Mouse (Mus musculus): ENCODE measurements around the gene Slc4a5. TPM values are rescaled to one million over a fixed set of nuclear protein-coding genes. Genes with fewer than 3 reads are reported as not detected.

The Slc4a5 gene
- polyA plus RNA-seq, 1 experiment from 2014 or later: 0.46 TPM

- WGBS: 71% methylated on average over 6 of the region's 6 CpGs
- no peak overlapping the region for H3K4me2 ChIP-seq (ENCODE audit: low read length)
- no peaks in the 10 kb centered on the region for H3K9me3 ChIP-seq (ENCODE audit: control insufficient read depth, low read length)
- no peak overlapping the region for H3K4me3 ChIP-seq (ENCODE audit: low read depth, low read length)
- H3K4me1 ChIP-seq (replicated peaks; ENCODE audit: control insufficient read depth, insufficient read depth, low read length): 0 out of 2 replicates have a peak, but pooled peaks cover 2% of the 10 kb centered on the region
- H3K27me3 ChIP-seq (replicated peaks; ENCODE audit: control insufficient read depth, insufficient read depth, low read length): no peaks in the 10 kb centered on the region
- ATAC-seq (replicated peaks; ENCODE audit: low FRiP score, low TSS enrichment, low read depth): no peak
- no peak overlapping the region for H3K9ac ChIP-seq (ENCODE audit: low read length)
- no peaks in the 10 kb centered on the region for H3K36me3 ChIP-seq (ENCODE audit: control insufficient read depth, insufficient read depth, low read length)
- no peak for DNase-seq (ENCODE audit: low spot score)
- H3K27ac ChIP-seq (ENCODE audit: low read depth): no peak overlapping the region
These were observed 25.5 kb downstream of the Slc4a5 start for GRCm38 (mm10) chr6:83245134-83245533.

DNA sequence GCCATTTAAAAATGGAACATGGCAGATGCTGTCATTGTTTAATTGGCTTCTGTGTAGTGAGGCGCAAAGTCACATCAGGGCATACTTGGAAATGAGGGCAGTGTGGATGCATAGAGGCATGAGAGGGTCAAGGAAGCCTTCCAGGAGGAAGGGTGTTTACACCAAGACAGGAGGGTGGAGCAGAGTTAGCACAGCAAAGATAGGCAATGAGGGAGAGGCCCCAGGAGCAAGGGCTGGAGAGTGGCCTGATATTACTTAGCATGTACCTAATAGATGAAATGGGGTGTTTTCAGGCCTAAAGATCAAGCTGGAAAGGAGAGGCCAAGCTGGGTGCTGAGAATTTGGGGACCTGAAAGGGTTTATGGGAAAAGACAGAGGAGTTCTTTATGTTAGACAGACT lies 26.4 kb downstream of the Slc4a5 start:
- WGBS: 95% methylated on average over 1 of the region's 1 CpGs
- Histone ChIP-seq H3K9ac (ENCODE audit: low read length) (no peak overlapping the region), H3K4me2 (ENCODE audit: low read length) (no peak overlapping the region), H3K36me3 (ENCODE audit: control insufficient read depth, insufficient read depth, low read length) (no peaks in the 10 kb centered on the region), H3K4me3 (ENCODE audit: low read depth, low read length) (no peak overlapping the region), H3K9me3 (ENCODE audit: control insufficient read depth, low read length) (no peaks in the 10 kb centered on the region), H3K27me3 (replicated peaks; ENCODE audit: control insufficient read depth, insufficient read depth, low read length) (no peaks in the 10 kb centered on the region), H3K27ac (ENCODE audit: low read depth) (no peak overlapping the region), H3K4me1 (replicated peaks; ENCODE audit: control insufficient read depth, insufficient read depth, low read length) (0 out of 2 replicates have a peak, but pooled peaks cover 2% of the 10 kb centered on the region)
- no peak for ATAC-seq (replicated peaks; ENCODE audit: low FRiP score, low TSS enrichment, low read depth)
- no peak for DNase-seq (ENCODE audit: low spot score)

DNA sequence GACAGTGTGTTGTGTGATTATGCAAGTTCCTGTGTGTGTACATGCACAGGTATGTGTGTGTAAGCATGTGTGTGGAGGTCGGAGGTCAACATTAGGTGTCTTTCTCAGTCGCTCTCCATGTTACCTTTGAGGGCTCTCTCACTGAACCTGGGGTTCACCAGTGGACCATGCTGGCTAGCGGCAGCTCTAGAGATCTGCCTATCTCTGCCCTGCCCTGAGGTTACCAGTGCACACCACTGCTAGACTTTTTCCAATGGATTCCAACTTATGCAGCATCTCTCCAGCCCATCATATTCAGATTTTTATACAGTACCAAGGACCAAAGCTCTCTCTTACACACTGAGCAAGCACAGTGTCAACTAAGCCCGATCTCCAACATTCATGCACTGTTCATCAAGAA lies 27.1 kb downstream of the Slc4a5 start:
- H3K27me3 ChIP-seq (replicated peaks; ENCODE audit: control insufficient read depth, insufficient read depth, low read length): no peaks in the 10 kb centered on the region
- H3K36me3 ChIP-seq (ENCODE audit: control insufficient read depth, insufficient read depth, low read length): no peaks in the 10 kb centered on the region
- no peaks in the 10 kb centered on the region for H3K9me3 ChIP-seq (ENCODE audit: control insufficient read depth, low read length)
- H3K4me2 ChIP-seq (ENCODE audit: low read length): no peak overlapping the region
- no peak overlapping the region for H3K4me3 ChIP-seq (ENCODE audit: low read depth, low read length)
- ATAC-seq (replicated peaks; ENCODE audit: low FRiP score, low TSS enrichment, low read depth) (no peak), DNase-seq (ENCODE audit: low spot score) (no peak)
- 97% methylated on average over 4 of the region's 4 CpGs for WGBS
- H3K9ac ChIP-seq (ENCODE audit: low read length): no peak overlapping the region
- H3K27ac ChIP-seq (ENCODE audit: low read depth): no peak overlapping the region
- H3K4me1 ChIP-seq (replicated peaks; ENCODE audit: control insufficient read depth, insufficient read depth, low read length): 0 out of 2 replicates have a peak, but pooled peaks cover 2% of the 10 kb centered on the region

GRCm38 (mm10) chr6:83247153-83247552 lies 27.5 kb downstream of the Slc4a5 start:
- Histone ChIP-seq H3K36me3 (ENCODE audit: control insufficient read depth, insufficient read depth, low read length) (no peaks in the 10 kb centered on the region), H3K4me1 (replicated peaks; ENCODE audit: control insufficient read depth, insufficient read depth, low read length) (0 out of 2 replicates have a peak, but pooled peaks cover 2% of the 10 kb centered on the region), H3K4me3 (ENCODE audit: low read depth, low read length) (no peak overlapping the region), H3K27me3 (replicated peaks; ENCODE audit: control insufficient read depth, insufficient read depth, low read length) (no peaks in the 10 kb centered on the region), H3K27ac (ENCODE audit: low read depth) (no peak overlapping the region), H3K9me3 (ENCODE audit: control insufficient read depth, low read length) (no peaks in the 10 kb centered on the region), H3K9ac (ENCODE audit: low read length) (no peak overlapping the region), H3K4me2 (ENCODE audit: low read length) (no peak overlapping the region)
- ATAC-seq (replicated peaks; ENCODE audit: low FRiP score, low TSS enrichment, low read depth) (no peak), DNase-seq (ENCODE audit: low spot score) (no peak)
- 89% methylated on average over 2 of the region's 2 CpGs for WGBS

DNA sequence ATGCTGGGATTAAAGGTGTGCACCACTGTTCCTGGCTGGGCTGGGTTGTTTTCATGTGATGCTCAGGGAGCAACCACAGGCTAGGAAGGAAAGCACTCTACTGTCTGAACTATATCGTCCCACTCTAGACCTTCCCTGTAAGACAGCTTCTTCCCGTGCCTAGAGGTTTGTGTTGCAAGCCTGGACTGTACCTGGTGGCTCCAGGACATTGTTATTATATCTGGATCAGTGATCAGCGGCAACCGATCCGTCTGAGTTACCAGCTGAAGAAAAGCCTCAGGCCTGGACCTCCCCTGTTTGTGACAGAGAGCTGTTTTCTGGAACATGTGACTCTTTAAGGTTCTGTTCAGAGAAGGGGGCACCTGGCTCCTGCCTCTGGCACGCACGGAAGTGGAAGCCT lies 34.6 kb downstream of the Slc4a5 start:
- no peak overlapping the region for H3K27ac ChIP-seq (ENCODE audit: low read depth)

DNA sequence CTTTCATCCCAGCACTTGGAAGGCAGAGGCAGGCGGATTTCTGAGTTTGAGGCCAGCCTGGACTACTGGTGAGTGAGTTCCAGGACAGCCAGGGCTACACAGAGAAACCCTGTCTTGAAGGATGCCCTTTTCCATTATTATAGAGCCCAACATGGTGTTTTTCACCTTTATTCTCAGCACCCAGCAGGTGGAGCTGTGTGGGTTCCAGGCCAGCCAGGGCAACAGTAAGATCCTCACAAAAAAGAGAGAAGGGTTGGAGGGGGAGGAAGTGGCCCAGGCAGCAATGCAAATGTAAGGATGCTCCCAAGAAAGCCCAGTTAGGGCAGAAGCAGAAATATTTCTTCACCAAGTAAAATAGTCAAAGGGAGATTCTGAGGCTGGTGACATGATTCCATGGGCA lies 44.9 kb downstream of the Slc4a5 start:
- H3K4me3 ChIP-seq (ENCODE audit: low read depth, low read length): no peak overlapping the region
- no peak for DNase-seq (ENCODE audit: low spot score)
- no peaks in the 10 kb centered on the region for H3K36me3 ChIP-seq (ENCODE audit: control insufficient read depth, insufficient read depth, low read length)
- no peak overlapping the region for H3K9ac ChIP-seq (ENCODE audit: low read length)
- no peaks in the 10 kb centered on the region for H3K9me3 ChIP-seq (ENCODE audit: control insufficient read depth, low read length)
- H3K4me2 ChIP-seq (ENCODE audit: low read length): no peak overlapping the region
- WGBS: 96% methylated on average over 1 of the region's 1 CpGs
- ATAC-seq (replicated peaks; ENCODE audit: low FRiP score, low TSS enrichment, low read depth): no peak
- H3K4me1 ChIP-seq (replicated peaks; ENCODE audit: control insufficient read depth, insufficient read depth, low read length): peaks cover 4% of the 10 kb centered on the region; the same call in 1 of the 2 replicates
- no peak overlapping the region for H3K27ac ChIP-seq (ENCODE audit: low read depth)
- H3K27me3 ChIP-seq (replicated peaks; ENCODE audit: control insufficient read depth, insufficient read depth, low read length): no peaks in the 10 kb centered on the region

More for the DNA sequence above, 34.6 kb downstream of the Slc4a5 start:
- ATAC-seq (replicated peaks; ENCODE audit: low FRiP score, low TSS enrichment, low read depth) (no peak), DNase-seq (ENCODE audit: low spot score) (no peak)
- 76% methylated on average over 7 of the region's 7 CpGs for WGBS
- Histone ChIP-seq H3K4me1 (replicated peaks; ENCODE audit: control insufficient read depth, insufficient read depth, low read length) (no peaks in the 10 kb centered on the region), H3K9me3 (ENCODE audit: control insufficient read depth, low read length) (no peaks in the 10 kb centered on the region), H3K36me3 (ENCODE audit: control insufficient read depth, insufficient read depth, low read length) (no peaks in the 10 kb centered on the region), H3K4me2 (ENCODE audit: low read length) (no peak overlapping the region), H3K27me3 (replicated peaks; ENCODE audit: control insufficient read depth, insufficient read depth, low read length) (no peaks in the 10 kb centered on the region), H3K4me3 (ENCODE audit: low read depth, low read length) (no peak overlapping the region), H3K9ac (ENCODE audit: low read length) (no peak overlapping the region)

DNA sequence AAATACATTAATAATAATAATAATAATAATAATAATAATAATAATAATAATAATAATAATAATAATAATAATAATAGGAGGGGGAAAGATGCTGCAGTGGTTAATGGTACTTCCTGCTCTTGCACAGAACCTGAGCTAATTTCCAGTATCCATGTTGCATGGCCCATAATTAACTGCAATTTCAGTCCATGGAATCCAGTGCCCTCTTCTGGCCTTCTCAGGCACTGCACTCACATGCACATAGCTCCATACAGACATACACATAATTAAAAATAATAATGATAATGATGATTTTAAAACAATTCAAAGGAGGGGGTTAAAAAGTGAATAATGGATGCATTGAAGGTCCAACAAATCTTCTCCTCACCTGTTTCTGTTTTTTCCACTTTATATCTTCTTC lies 45.6 kb downstream of the Slc4a5 start:
- Histone ChIP-seq H3K27ac (ENCODE audit: low read depth) (no peak overlapping the region), H3K4me1 (replicated peaks; ENCODE audit: control insufficient read depth, insufficient read depth, low read length) (peaks cover 4% of the 10 kb centered on the region; the same call in 1 of the 2 replicates), H3K4me3 (ENCODE audit: low read depth, low read length) (no peak overlapping the region), H3K9ac (ENCODE audit: low read length) (no peak overlapping the region), H3K9me3 (ENCODE audit: control insufficient read depth, low read length) (no peaks in the 10 kb centered on the region), H3K4me2 (ENCODE audit: low read length) (no peak overlapping the region), H3K36me3 (ENCODE audit: control insufficient read depth, insufficient read depth, low read length) (no peaks in the 10 kb centered on the region), H3K27me3 (replicated peaks; ENCODE audit: control insufficient read depth, insufficient read depth, low read length) (no peaks in the 10 kb centered on the region)
- no peak for ATAC-seq (replicated peaks; ENCODE audit: low FRiP score, low TSS enrichment, low read depth)
- no peak for DNase-seq (ENCODE audit: low spot score)

DNA sequence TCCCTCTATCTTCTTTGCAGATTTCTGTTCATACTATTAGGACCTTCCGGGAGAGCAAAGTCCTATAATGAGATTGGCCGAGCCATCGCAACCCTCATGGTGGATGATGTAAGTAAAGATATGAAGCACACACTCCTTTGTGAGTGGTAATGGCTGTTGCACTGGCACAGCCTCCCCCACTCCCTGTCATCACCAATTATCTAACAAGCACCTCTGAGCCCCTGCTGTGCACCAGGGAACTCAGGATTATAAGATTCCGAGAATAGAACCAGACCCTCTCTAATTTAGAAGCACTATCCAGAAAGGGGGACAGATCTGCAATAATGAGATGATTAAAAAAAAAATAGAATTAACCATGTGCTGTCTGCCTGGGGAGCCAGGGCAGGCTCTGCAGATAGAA lies 46.0 kb downstream of the Slc4a5 start:
- WGBS: 87% methylated on average over 4 of the region's 4 CpGs
- no peaks in the 10 kb centered on the region for H3K9me3 ChIP-seq (ENCODE audit: control insufficient read depth, low read length)

DNA sequence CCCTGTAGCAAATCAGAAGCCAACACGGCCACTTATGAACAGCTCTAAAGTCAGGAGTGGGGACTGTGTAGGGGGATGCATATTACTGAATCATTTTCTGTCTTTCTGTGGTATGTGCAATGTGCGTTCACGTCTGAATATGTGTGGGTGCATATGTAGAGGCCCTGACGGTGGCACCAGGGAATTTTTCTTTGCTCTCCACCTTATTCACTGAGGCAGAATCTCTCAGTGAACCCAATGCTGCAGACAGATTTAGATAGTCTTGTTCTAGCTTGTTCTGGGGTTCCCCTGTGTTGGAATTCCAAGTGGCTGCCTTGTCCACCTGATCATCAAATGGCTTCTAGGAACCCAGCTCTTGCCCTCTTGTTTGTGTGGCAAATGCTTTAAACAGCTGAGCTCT lies 48.0 kb downstream of the Slc4a5 start:
- Histone ChIP-seq H3K36me3 (ENCODE audit: control insufficient read depth, insufficient read depth, low read length) (no peaks in the 10 kb centered on the region), H3K27ac (ENCODE audit: low read depth) (no peak overlapping the region), H3K4me1 (replicated peaks; ENCODE audit: control insufficient read depth, insufficient read depth, low read length) (peaks cover 4% of the 10 kb centered on the region; the same call in 1 of the 2 replicates), H3K4me2 (ENCODE audit: low read length) (peak overlapping the region; percentile 54), H3K9me3 (ENCODE audit: control insufficient read depth, low read length) (no peaks in the 10 kb centered on the region), H3K9ac (ENCODE audit: low read length) (no peak overlapping the region), H3K27me3 (replicated peaks; ENCODE audit: control insufficient read depth, insufficient read depth, low read length) (no peaks in the 10 kb centered on the region), H3K4me3 (ENCODE audit: low read depth, low read length) (peak overlapping the region; percentile 54)
- WGBS: 70% methylated on average over 4 of the region's 4 CpGs
- no peak for DNase-seq (ENCODE audit: low spot score)
- no peak for ATAC-seq (replicated peaks; ENCODE audit: low FRiP score, low TSS enrichment, low read depth)

More for the DNA sequence above, 46.0 kb downstream of the Slc4a5 start:
- no peak overlapping the region for H3K9ac ChIP-seq (ENCODE audit: low read length)
- no peak overlapping the region for H3K4me3 ChIP-seq (ENCODE audit: low read depth, low read length)
- DNase-seq (ENCODE audit: low spot score) (no peak), ATAC-seq (replicated peaks; ENCODE audit: low FRiP score, low TSS enrichment, low read depth) (no peak)
- no peak overlapping the region for H3K27ac ChIP-seq (ENCODE audit: low read depth)
- no peaks in the 10 kb centered on the region for H3K27me3 ChIP-seq (replicated peaks; ENCODE audit: control insufficient read depth, insufficient read depth, low read length)
- H3K4me2 ChIP-seq (ENCODE audit: low read length): no peak overlapping the region
- no peaks in the 10 kb centered on the region for H3K36me3 ChIP-seq (ENCODE audit: control insufficient read depth, insufficient read depth, low read length)
- H3K4me1 ChIP-seq (replicated peaks; ENCODE audit: control insufficient read depth, insufficient read depth, low read length): peaks cover 4% of the 10 kb centered on the region; the same call in 1 of the 2 replicates

Data from intestine, embryonic 14.5 days (tissue).